16 mouse cellular contexts compared by ENCODE assay signal in the genomic region with DNA sequence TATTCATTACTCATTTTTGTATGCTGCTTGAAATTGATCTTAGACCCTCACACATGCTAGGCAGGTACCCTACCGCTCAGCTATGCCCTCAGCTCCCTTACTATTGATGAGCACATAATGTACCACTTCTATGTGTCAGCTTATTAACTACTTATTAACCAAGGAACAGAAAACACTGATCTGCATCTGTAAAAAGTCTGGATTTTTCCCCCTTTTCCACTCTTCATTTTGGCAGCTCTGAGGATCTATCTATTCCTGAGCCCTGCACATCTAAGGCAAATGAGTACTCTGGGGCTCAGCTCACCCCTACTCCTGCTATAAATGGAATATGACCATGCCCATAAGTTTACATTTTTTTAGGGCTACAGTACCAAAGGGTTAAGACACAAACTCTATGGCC.
"Had no signal": no experiment of that assay in that cellular context is flagged by ENCODE, and none has a peak within 500 bp of the region (broad histone marks: within the 10 kb centered on the region; RNA-seq: fewer than 3 reads in every experiment).

No protein-coding gene starts in this region.

- H3K27ac ChIP-seq: neural tube, embryonic 13.5 days; neural tube, embryonic 15.5 days; stomach, embryonic 15.5 days; stomach, postnatal 0 days had no signal

- H3K27me3 ChIP-seq: neural tube, embryonic 13.5 days; neural tube, embryonic 15.5 days; stomach, embryonic 15.5 days had no signal

- DNase-seq: retina, postnatal 1 day; right cerebral cortex, adult 18-20 months; right cerebral cortex, postnatal 14 days; right cerebral cortex, postnatal 25 days; right cerebral cortex, postnatal 4 days; spleen, adult 18-20 months; thymus, adult 18-20 months; thymus, adult 2 months; thymus, postnatal 14 days; thymus, postnatal 25 days; thymus, postnatal 36 days; thymus, postnatal 4 days had no signal

- H3K4me3 ChIP-seq: neural tube, embryonic 13.5 days; neural tube, embryonic 15.5 days; stomach, embryonic 15.5 days had no signal

- H3K4me2 ChIP-seq: neural tube, embryonic 13.5 days; neural tube, embryonic 15.5 days; stomach, embryonic 15.5 days had no signal

- H3K4me1 ChIP-seq: neural tube, embryonic 13.5 days; neural tube, embryonic 15.5 days; stomach, embryonic 15.5 days had no signal

- H3K9me3 ChIP-seq: neural tube, embryonic 13.5 days; neural tube, embryonic 15.5 days; stomach, embryonic 15.5 days had no signal

- H3K9ac ChIP-seq: neural tube, embryonic 13.5 days; neural tube, embryonic 15.5 days; stomach, embryonic 15.5 days had no signal
